Mouse (Mus musculus) cerebellum, adult 18-20 months (tissue): ENCODE results near the gene Ift57.

Source experiments
- DNase-seq, 2 experiments: peaks; one replicate each; pipeline ENCODE4 v3.0.0; 2021

Gene Ift57

GRCm38 (mm10) chr16:49760517-49761203, 61.6 kb downstream of the Ift57 start:
- DNase-seq, result no peak

- DNase-seq, result no peak
These were observed 62.9 kb downstream of the Ift57 start for GRCm38 (mm10) chr16:49761981-49762380.

GRCm38 (mm10) chr16:49766326-49766725, 67.3 kb downstream of the Ift57 start:
- DNase-seq, result peak; percentile 26 to 41

- no peak for DNase-seq
These were observed 69.5 kb downstream of the Ift57 start for GRCm38 (mm10) chr16:49768491-49769031.

- DNase-seq, result no peak
These were observed 70.8 kb downstream of the Ift57 start for GRCm38 (mm10) chr16:49769831-49770261.

- no peak for DNase-seq
These were observed 71.5 kb downstream of the Ift57 start for GRCm38 (mm10) chr16:49770320-49771189.

- DNase-seq, result no peak
These were observed 72.8 kb downstream of the Ift57 start for GRCm38 (mm10) chr16:49771609-49772396.

GRCm38 (mm10) chr16:49772576-49772975, 73.5 kb downstream of the Ift57 start:
- DNase-seq, result no peak

GRCm38 (mm10) chr16:49773068-49773467, 74.0 kb downstream of the Ift57 start:
- no peak for DNase-seq

GRCm38 (mm10) chr16:49774059-49775001, 75.3 kb downstream of the Ift57 start:
- DNase-seq, result no peak

- peak; percentile 45 to 54 for DNase-seq
These were observed 76.3 kb downstream of the Ift57 start for GRCm38 (mm10) chr16:49775002-49775966.

- no peak for DNase-seq
These were observed 77.9 kb downstream of the Ift57 start for GRCm38 (mm10) chr16:49776981-49777380.

- DNase-seq, result no peak
These were observed 82.6 kb downstream of the Ift57 start for GRCm38 (mm10) chr16:49781556-49782156.

- no peak for DNase-seq
These were observed 84.3 kb downstream of the Ift57 start for GRCm38 (mm10) chr16:49783369-49783768.

GRCm38 (mm10) chr16:49786116-49786515, 87.1 kb downstream of the Ift57 start:
- no peak for DNase-seq

- no peak for DNase-seq
These were observed 88.7 kb downstream of the Ift57 start for GRCm38 (mm10) chr16:49787714-49788113.

GRCm38 (mm10) chr16:49790575-49791465, 91.8 kb downstream of the Ift57 start:
- DNase-seq, result no peak

- DNase-seq, result no peak
These were observed 93.4 kb downstream of the Ift57 start for GRCm38 (mm10) chr16:49792446-49792878.

- DNase-seq, result no peak
These were observed 94.6 kb downstream of the Ift57 start for GRCm38 (mm10) chr16:49793596-49793995.
